ENCODE assay signal across 10 mouse cellular contexts in the genomic region with DNA sequence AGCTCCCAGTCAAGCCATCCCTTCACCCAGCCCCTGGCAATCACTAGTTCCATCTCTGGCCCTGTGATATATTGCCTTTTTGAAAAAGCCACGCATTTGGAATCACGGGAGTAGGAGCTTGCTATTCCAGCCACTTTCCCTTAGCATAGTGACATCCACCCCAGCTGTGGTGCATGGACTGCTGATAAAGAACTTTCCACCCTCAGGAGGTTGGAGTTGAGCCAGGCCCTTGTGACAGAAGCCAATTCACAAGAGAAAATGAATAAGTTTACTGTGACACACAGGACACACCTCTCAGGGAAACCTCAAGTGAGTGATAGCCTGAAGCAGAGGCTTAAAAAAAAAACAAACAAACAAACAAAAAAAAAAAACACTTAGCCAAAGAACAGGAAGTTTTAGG. TPM values are rescaled to one million over a fixed set of nuclear protein-coding genes. Genes with fewer than 3 reads are reported as not detected.
DNase-seq lines count a peak whose midpoint lies in the region; ATAC-seq and TF ChIP-seq lines count a peak whose summit lies in the region.
"Had no signal": no experiment of that assay in that cellular context is flagged by ENCODE, and none has a peak within 500 bp of the region (broad histone marks: within the 10 kb centered on the region; RNA-seq: fewer than 3 reads in every experiment).

No protein-coding gene starts in this region.

- peaks cover 0 to 11% of the 10 kb centered on the region in 2 experiments; a peak in 2 of 4 replicates for H3K36me3 ChIP-seq in MEL (ENCODE audit: control insufficient read depth in 1 of 2, insufficient read depth in 2 of 2, low read length in 2 of 2)
- no peaks in the 10 kb centered on the region for H3K36me3 ChIP-seq in hindbrain, postnatal 0 days (ENCODE audit: insufficient read depth, low read length)

- no peak for TF ChIP-seq POLR2A in MEL (IDR thresholded peaks at IDR 0.05; ENCODE audit: control insufficient read depth in 1 of 2, insufficient read depth in 1 of 2, low read depth in 1 of 2, low read length in 2 of 2, poor library complexity in 1 of 2)
- no peak for TF ChIP-seq POLR2A in lung, adult 2 months (IDR thresholded peaks at IDR 0.05; ENCODE audit: borderline replicate concordance, extremely low read depth, low read depth, low read length)

- ATAC-seq in hindbrain, postnatal 0 days = no peak

- peak; percentile 29 for DNase-seq in gastrocnemius, postnatal 14 days
- DNase-seq in gastrocnemius, adult 18-20 months (ENCODE audit: low spot score) = no peak
- peak; percentile 75 for DNase-seq in MEL (ENCODE audit: low read depth, low spot score)
- DNase-seq in heart, postnatal 10 days = peak; percentile 55 to 64
- peak; percentile 42 for DNase-seq in lung, adult 2 months
- no peak for DNase-seq in layer of hippocampus, adult 8-10 months (ENCODE audit: low spot score in 2 of 2)
- no peak for DNase-seq in hindbrain, postnatal 0 days (ENCODE audit: low spot score)
- no peak for DNase-seq in testis, postnatal 10 days (ENCODE audit: low spot score)
- DNase-seq: right cerebral cortex, postnatal 25 days had no signal

- H3K79me2 ChIP-seq in MEL (ENCODE audit: control insufficient read depth, insufficient read depth, low read length, poor library complexity) = no peaks in the 10 kb centered on the region

- no peak overlapping the region for H3K9ac ChIP-seq in MEL (ENCODE audit: control insufficient read depth, low read depth, low read length, poor library complexity, severe bottlenecking)
- H3K9ac ChIP-seq in hindbrain, postnatal 0 days (replicated peaks; ENCODE audit: low read length) = no peak overlapping the region

- no peak overlapping the region for H3K27ac ChIP-seq in MEL (ENCODE audit: control insufficient read depth, low read depth, low read length)
- H3K27ac ChIP-seq in hindbrain, postnatal 0 days = no peak overlapping the region
- H3K27ac ChIP-seq: layer of hippocampus, adult 2 months had no signal

- peaks cover 0 to 16% of the 10 kb centered on the region in 2 experiments; a peak in 2 of 4 replicates for H3K4me1 ChIP-seq in MEL (ENCODE audit: control insufficient read depth in 1 of 2, insufficient read depth in 2 of 2, low read length in 2 of 2)
- H3K4me1 ChIP-seq in lung, adult 2 months (ENCODE audit: control insufficient read depth, insufficient read depth, low read length) = 0 out of 2 replicates have a peak, but pooled peaks cover 2% of the 10 kb centered on the region
- peaks cover 5% of the 10 kb centered on the region; the same call in 1 of the 2 replicates for H3K4me1 ChIP-seq in hindbrain, postnatal 0 days (ENCODE audit: insufficient read depth, low read length)

- intact Hi-C loops in gastrocnemius, postnatal 14 days (cut with DNase I; ENCODE audit: low total_unique reads) = no loop called here
- intact Hi-C loops in heart, postnatal 10 days (cut with DNase I) = no loop called here

- peaks cover 4 to 7% of the 10 kb centered on the region in 2 experiments for H3K27me3 ChIP-seq in MEL (ENCODE audit: control insufficient read depth in 1 of 2, insufficient read depth in 2 of 2, low read length in 2 of 2)
- no peaks in the 10 kb centered on the region for H3K27me3 ChIP-seq in hindbrain, postnatal 0 days (ENCODE audit: insufficient read depth, low read length)

- H3K4me3 ChIP-seq in MEL (ENCODE audit: control insufficient read depth in 1 of 2, insufficient read depth in 1 of 2, low read depth in 2 of 2, low read length in 2 of 2) = no peak overlapping the region
- H3K4me3 ChIP-seq in lung, adult 2 months (replicated peaks; ENCODE audit: extremely low read depth, low read depth, low read length) = no peak overlapping the region
- H3K4me3 ChIP-seq in hindbrain, postnatal 0 days (ENCODE audit: low read length) = no peak overlapping the region
- H3K4me3 ChIP-seq: layer of hippocampus, adult 2 months had no signal

- no peaks in the 10 kb centered on the region for H3K9me3 ChIP-seq in MEL (replicated peaks; ENCODE audit: insufficient read depth, low read length)
- no peaks in the 10 kb centered on the region for H3K9me3 ChIP-seq in hindbrain, postnatal 0 days (ENCODE audit: low read length)

- no peak overlapping the region for H3K4me2 ChIP-seq in hindbrain, postnatal 0 days (ENCODE audit: low read depth, low read length)

- no peak for TF ChIP-seq CTCF in MEL (IDR thresholded peaks at IDR 0.05 in 2 of 3, conservative IDR thresholded peaks at IDR 0.05 in 1 of 3; ENCODE audit: control insufficient read depth in 1 of 3, insufficient read depth in 1 of 3, low read depth in 2 of 3, low read length in 3 of 3, poor library complexity in 1 of 3, severe bottlenecking in 1 of 3)
- TF ChIP-seq CTCF in lung, adult 2 months (IDR thresholded peaks at IDR 0.05; ENCODE audit: insufficient read depth, low read length) = no peak
- no peak for TF ChIP-seq CTCF in hindbrain, postnatal 0 days (IDR thresholded peaks at IDR 0.05; ENCODE audit: low read depth)

- no peak for TF ChIP-seq RAD21 in MEL (IDR thresholded peaks at IDR 0.05; ENCODE audit: low read depth, low read length)

- TF ChIP-seq EP300 in MEL (IDR thresholded peaks at IDR 0.05; ENCODE audit: low read depth in 1 of 2, low read length in 2 of 2) = peak; percentile 21 to 29; a peak in 2 of 4 replicates

- WGBS in lung, adult 2 months = 27% methylated on average over 2 of the region's 2 CpGs
- 34% methylated on average over 2 of the region's 2 CpGs for WGBS in hindbrain, postnatal 0 days

TF ChIP-seq in MEL, 35 proteins besides CTCF, POLR2A, EP300 and RAD21:
- TF ChIP-seq KAT2A (conservative IDR thresholded peaks at IDR 0.05; ENCODE audit: low read depth, low read length) (no peak), ETS1 (IDR thresholded peaks at IDR 0.05; ENCODE audit: low read depth, low read length) (peak; percentile 80), GATA1 (IDR thresholded peaks at IDR 0.05; ENCODE audit: low read depth, low read length) (peak; percentile 63; the same call in 1 of the 2 replicates), ZNF384 (IDR thresholded peaks at IDR 0.05; ENCODE audit: low read depth, low read length) (0 out of 2 replicates have a peak, but pooled peaks have one; percentile 37), E2F4 (IDR thresholded peaks at IDR 0.05; ENCODE audit: borderline replicate concordance, low read depth, low read length) (no peak), BHLHE40 (IDR thresholded peaks at IDR 0.05; ENCODE audit: borderline replicate concordance, low read depth, low read length) (no peak), TAL1 (IDR thresholded peaks at IDR 0.05; ENCODE audit: low read length) (peak; percentile 17; the same call in 1 of the 2 replicates), CHD1 (IDR thresholded peaks at IDR 0.05; ENCODE audit: low read depth, low read length) (no peak), MXI1 (IDR thresholded peaks at IDR 0.05; ENCODE audit: low read depth, low read length) (no peak)

RNA-seq across cellular contexts. Expression of gene Gsn, which starts 24.3 kb away (rescaled TPM):
- total RNA-seq in gastrocnemius, postnatal 14 days (2021) = 100 to 1,000 TPM; 177 to 231 TPM
- total RNA-seq in gastrocnemius, adult 18-20 months (2021) = 100 to 1,000 TPM; 526 to 574 TPM
- total RNA-seq in MEL (2012; rRNA removed) = 6.0 and 8.0 TPM in 2 replicates
- polyA plus RNA-seq in MEL (2012; ENCODE audit: insufficient read depth in 1 of 2, insufficient read length in 2 of 2, low read depth in 1 of 2, low replicate concordance in 2 of 2, missing spikeins in 1 of 2) = 1 to 10 TPM in 1 of 2 experiments, not detected in 1; 8.2 TPM
- total RNA-seq in heart, postnatal 10 days (2021) = 100 to 1,000 TPM; 213 to 249 TPM
- 2,994 and 3,301 TPM in 2 replicates for polyA plus RNA-seq in lung, adult 2 months (2012; rRNA removed)
- total RNA-seq in layer of hippocampus, adult 8-10 months (2022) = 10 to 100 TPM; 41.3 to 77.4 (median 60.0) TPM
- total RNA-seq in hindbrain, postnatal 0 days (2014; rRNA removed) = 35.4 and 50.1 TPM in 2 replicates
- 33.8 and 39.4 TPM in 2 replicates for polyA plus RNA-seq in hindbrain, postnatal 0 days (2015; fragmentation: Nextera tagmentation; extraction: Ambion mirVana)

RNA-seq across cellular contexts. Expression of gene Rab14, which starts 31.0 kb away (rescaled TPM):
- 10 to 100 TPM; 76.7 to 79.5 TPM for total RNA-seq in gastrocnemius, postnatal 14 days (2021)
- total RNA-seq in gastrocnemius, adult 18-20 months (2021) = 10 to 100 TPM; 77.0 to 84.0 TPM
- 27.2 and 28.1 TPM in 2 replicates for total RNA-seq in MEL (2012; rRNA removed)
- polyA plus RNA-seq in MEL (2012; ENCODE audit: insufficient read depth in 1 of 2, insufficient read length in 2 of 2, low read depth in 1 of 2, low replicate concordance in 2 of 2, missing spikeins in 1 of 2) = 10 to 100 TPM; 78.1 to 81.6 TPM
- total RNA-seq in heart, postnatal 10 days (2021) = 100 to 1,000 TPM; 154 to 160 TPM
- 120 and 360 TPM in 2 replicates for polyA plus RNA-seq in lung, adult 2 months (2012; rRNA removed)
- 100 to 1,000 TPM; 215 to 240 (median 217) TPM for total RNA-seq in layer of hippocampus, adult 8-10 months (2022)
- total RNA-seq in hindbrain, postnatal 0 days (2014; rRNA removed) = 65.2 and 79.8 TPM in 2 replicates
- polyA plus RNA-seq in hindbrain, postnatal 0 days (2015; fragmentation: Nextera tagmentation; extraction: Ambion mirVana) = 495 and 511 TPM in 2 replicates

Comparison
In these comparisons a context has a peak if more than half of its experiments do, and no peak if none do; other contexts are left out.
1. DNase-seq: peak in gastrocnemius, postnatal 14 days (single experiment), MEL (single experiment), heart, postnatal 10 days (2 of 2) and lung, adult 2 months (single experiment); none in gastrocnemius, adult 18-20 months (single experiment), layer of hippocampus, adult 8-10 months (0 of 2), hindbrain, postnatal 0 days (single experiment) and testis, postnatal 10 days (single experiment).